Mouse (Mus musculus) kidney, adult 11 months (tissue): Measurements from ENCODE around the gene Pcdh7.
A peak's percentile ranks its signal among the peaks of the same experiment; 100 is the strongest.

Experiments
- DNase-seq: peaks from one replicate; pipeline ENCODE4 v3.0.0; 2022

Pcdh7 gene

DNA sequence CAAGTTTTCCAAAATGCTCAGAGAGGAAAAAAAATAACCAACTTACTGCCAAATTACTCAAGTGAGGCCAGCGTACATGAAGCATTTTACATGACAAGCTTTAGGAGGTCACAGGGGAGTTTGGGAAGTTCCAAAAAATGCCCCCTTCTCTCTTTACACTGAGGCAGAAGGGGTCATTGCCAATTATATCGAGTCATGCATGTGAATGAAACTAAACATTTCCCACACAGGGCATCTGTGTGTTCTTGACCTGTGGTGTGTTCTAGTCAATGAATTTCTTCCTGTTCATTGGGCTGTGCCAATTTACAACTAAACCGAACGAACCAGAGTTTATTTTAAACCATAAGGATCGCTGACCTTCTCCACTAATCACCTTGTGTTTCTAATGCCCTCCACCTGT, 86.1 kb downstream of the Pcdh7 start:
- no peak for DNase-seq

DNA sequence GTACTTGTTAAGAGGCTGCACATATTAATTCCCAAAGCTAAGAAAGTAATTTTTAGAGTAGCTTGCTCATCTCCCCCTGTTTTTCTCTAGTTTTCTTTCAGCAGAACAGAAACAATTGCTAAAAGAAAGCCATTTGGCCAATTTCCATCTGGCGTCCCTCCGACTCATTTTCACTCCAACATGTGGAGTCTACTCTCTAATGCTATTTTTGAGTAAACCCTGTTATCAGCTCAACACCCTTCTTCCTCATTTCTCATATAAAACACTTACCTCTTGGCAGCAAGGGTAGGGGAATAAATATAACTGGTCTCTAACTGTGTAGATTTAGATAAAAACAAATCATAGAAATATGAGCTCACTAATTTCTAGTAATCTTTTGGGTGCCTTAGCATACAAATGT, 89.6 kb downstream of the Pcdh7 start:
- DNase-seq, result no peak

DNA sequence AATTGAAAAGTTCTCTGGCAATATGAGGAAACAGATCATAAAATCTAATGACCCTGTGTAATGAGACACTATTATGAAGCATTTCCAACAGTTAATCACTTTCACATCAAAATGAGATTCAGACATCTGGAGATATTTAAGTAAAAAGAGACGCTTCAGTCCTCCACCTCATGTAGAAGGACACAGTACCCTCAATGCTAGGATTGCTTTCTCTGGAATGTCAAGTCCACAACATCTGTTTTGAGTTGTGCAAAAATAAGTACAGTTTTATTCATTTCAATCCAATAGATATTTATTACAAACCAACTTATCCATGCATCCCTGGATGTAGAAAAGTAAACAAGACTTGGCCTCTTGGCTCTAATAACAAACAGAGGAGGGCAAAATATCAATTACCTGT, 92.9 kb downstream of the Pcdh7 start:
- no peak for DNase-seq

DNA sequence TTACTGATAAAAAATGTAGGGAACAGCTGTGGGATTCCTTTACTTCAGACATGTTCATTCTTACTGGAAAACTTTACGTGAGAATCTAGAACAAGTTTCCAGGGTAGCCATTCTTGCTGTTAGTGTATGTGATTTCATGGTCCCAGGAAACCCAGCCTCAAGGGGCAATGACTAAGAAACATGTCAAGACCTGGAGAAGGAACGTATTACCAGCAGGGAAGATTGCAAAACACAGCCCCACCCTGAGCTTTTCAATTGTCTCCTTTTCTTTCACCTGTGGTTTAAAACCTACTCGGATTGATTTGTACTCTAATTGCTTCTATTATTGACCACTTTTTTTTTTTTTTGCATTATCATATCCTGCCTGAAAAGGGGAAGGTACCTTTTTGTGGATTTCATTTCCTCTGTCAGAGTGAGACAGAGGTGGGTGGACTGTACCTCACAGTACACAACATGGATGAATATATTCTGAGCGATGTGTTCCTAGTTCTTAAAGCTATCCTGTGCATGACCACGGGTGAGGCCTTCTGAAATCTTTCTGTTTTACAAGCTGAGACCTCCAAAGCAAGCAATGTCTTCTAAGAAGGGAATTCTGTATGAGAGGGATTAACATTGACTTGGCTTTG, 98.3 kb downstream of the Pcdh7 start:
- no peak for DNase-seq

DNA sequence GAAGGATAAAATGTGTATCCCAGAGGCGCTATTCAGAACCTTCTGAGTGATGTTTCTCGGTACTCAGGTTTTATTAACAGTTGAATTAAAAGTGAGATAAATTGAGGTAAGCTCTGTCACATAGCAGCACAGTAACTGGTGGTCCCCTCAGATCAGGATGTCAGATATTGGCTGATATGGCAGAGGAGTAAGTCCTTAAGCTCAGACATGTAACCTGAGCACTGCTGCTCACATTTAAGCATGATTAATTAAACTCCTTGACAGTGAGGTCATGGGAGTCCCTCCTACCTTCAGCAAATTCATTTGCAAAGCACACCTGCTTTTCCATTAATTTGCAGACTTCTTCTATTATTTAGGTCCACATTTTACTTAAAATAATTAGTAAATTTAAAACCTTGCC, 102.0 kb downstream of the Pcdh7 start:
- no peak for DNase-seq

DNA sequence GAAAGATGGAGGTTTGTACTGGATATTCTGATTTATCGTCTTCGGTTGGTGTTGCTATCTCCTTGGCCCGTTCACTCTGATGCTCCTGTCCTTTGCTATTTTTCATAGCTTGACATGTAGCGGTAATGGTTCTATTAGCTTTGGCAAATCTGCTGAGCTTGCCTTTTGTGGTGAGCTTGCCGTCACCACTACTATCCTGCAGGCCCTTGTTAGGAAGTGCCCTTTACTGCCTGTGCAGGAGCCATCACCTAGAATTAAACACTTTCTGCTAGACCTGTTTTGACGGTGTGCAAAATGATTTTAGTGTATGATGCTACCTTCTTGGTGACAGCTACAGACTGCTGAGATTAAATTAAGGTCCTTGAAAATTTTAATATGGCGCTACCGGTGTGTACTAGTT, 103.3 kb downstream of the Pcdh7 start:
- DNase-seq, result no peak

- no peak for DNase-seq
Observed at GRCm38 (mm10) chr5:57828437-57828836, 110.7 kb downstream of the Pcdh7 start.

DNA sequence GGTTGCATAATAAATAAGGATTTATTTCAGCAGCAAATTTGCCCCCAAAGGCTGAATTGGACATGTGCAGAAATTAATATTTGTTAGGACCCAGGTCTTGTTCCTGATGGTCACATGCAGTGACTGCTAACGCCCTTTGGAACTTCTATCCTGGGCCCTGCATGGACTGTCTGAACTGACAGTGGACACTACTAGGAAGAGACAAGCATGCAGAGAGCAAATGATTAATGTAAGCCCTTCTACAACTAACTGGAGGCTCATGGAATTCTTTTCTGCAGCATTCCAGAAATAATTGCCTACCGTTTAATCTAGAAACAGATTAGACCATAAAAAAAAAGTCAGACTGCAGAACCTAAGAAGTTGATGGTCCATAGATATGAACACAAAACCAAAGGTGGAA, 119.4 kb downstream of the Pcdh7 start:
- peak; percentile 33 for DNase-seq

- DNase-seq, result no peak
Observed at GRCm38 (mm10) chr5:57841357-57842119, 123.8 kb downstream of the Pcdh7 start.

DNA sequence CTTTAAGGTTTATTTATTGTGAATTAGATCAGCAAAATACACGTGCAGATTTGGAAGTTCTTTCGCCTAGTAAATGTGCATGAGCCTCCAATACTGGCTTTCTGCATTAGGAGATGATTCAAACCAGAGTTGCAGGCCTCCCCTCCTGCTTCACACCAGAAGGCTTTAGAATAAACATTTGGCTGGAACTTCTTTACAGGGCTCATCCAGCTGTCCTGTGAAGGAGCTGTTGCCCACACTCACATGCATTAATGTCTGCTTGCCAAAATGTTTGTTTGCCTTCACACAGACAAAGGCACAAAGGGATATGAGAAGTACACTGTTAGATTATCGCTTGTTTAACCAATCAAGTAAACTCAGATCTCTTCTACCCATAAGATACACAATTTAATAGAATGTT, 129.7 kb downstream of the Pcdh7 start:
- no peak for DNase-seq

DNA sequence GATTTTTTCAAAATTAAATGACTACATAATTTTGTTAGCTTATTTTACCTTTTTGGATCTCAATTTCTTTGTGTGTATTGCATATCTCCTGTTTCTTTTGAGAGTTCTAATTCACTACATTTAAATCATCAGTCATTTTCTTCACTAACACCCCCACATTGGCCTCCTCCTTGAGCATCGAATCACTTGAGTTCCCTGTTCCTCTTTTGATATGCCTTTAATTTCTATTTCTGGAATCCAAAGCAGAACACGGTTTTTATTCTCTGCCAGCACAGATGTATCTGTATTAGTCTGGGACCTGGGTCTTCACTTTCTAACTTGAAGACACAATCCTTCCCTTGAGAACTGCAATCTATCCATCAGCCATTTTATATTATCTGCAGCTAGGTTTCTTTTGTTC, 132.3 kb downstream of the Pcdh7 start:
- no peak for DNase-seq

GRCm38 (mm10) chr5:57857316-57857715, 139.5 kb downstream of the Pcdh7 start:
- no peak for DNase-seq

DNA sequence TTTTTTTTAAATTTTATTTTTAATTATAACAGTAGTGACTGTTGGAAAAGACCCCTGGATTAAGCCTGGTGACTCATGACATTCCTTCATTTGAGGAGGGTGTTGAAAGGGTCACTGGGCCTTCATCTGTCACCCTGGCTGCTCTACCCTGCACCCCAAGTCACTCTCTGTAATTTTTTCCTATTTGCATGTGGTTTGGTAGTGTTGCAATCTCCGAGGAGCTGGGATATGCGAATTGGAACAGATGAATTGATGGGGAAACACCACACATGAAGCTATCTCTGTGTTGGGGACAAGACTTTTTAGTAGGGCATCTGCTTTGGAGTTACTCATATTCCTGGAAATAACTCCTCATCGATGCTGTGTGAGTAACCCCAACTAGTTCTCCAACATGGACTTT, 146.5 kb downstream of the Pcdh7 start:
- DNase-seq, result no peak

DNA sequence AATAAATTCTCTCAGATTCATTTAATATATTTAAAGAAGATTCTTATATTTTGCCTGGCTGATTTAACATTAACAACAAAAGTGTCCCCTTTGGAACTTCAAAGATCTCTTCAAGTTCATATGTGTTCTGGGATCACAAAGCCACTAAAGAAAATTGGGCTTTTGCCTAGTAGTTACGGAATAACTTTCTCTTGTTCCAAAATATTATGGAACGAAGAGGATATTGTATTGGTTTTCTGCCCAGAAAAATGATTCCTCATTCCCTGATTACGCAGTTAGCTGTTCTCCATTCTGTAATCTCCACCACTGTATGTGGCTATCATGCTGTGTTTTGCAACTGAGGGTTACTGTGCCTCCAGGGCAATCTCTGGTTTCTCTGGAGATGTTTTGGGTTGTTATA, 147.5 kb downstream of the Pcdh7 start:
- DNase-seq, result no peak

GRCm38 (mm10) chr5:57866097-57866496, 148.3 kb downstream of the Pcdh7 start:
- DNase-seq, result no peak

GRCm38 (mm10) chr5:57867906-57868305, 150.1 kb downstream of the Pcdh7 start:
- no peak for DNase-seq

GRCm38 (mm10) chr5:57868702-57869101, 150.9 kb downstream of the Pcdh7 start:
- DNase-seq, result no peak

- no peak for DNase-seq
Observed at GRCm38 (mm10) chr5:57870727-57871126, 153.0 kb downstream of the Pcdh7 start.

DNA sequence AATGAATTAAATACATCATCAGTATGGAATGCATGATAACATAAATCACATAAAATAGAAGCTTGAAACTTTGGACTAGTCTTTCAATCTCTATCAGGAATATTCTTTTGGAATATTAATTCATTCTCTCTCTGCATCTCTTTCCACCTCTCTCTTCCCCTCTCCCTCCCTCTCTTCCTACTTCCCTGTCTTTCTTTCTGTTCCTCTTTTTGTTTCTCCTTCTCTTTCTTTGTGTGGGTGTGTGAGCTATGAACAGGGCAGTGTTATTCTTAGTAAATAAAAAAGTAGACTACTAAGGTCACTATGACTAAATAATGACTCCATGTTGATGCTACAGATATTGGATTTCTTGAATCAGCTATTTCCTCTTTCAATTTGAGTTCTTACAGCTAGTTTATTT, 167.2 kb downstream of the Pcdh7 start:
- no peak for DNase-seq

GRCm38 (mm10) chr5:57899018-57899614, 181.3 kb downstream of the Pcdh7 start:
- DNase-seq, result no peak

GRCm38 (mm10) chr5:57907218-57907617, 189.5 kb downstream of the Pcdh7 start:
- DNase-seq, result no peak

GRCm38 (mm10) chr5:57921140-57921539, 203.4 kb downstream of the Pcdh7 start:
- DNase-seq, result no peak

GRCm38 (mm10) chr5:57931331-57931730, 213.6 kb downstream of the Pcdh7 start:
- no peak for DNase-seq

DNA sequence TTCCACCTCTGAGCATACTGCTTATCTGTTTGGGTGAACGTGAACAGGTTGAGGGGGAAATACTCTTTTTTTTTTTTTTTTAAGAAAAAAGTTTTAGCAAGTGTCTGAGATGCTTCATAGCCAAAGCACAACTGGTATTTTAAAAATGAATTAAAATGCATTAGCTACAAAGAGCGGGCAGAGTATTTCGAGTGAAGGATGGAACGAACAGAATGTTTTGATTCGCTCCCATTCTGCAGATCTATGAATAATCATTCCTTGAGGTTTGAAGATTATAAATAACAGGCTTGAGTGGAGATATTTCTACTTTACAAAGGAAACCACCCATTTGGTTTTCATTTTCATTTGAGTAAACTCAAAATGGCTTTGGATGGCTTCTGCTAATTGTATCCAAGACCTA, 214.0 kb downstream of the Pcdh7 start:
- no peak for DNase-seq
